Mouse (Mus musculus): ENCODE measurements around the gene Pts.

- TF ChIP-seq POLR2A (IDR thresholded peaks at IDR 0.05; ENCODE audit: low read depth, low read length), result no peak
- no peak for TF ChIP-seq CTCF (conservative IDR thresholded peaks at IDR 0.05; ENCODE audit: insufficient read depth, insufficient read length, low read depth, low read length)
These were observed 51.9 kb downstream of the Pts start for GRCm38 (mm10) chr9:50476651-50477050.

Data from kidney, adult 2 months (tissue).